Mouse (Mus musculus): ENCODE measurements around the gene Cmah. TPM values are rescaled to one million over a fixed set of nuclear protein-coding genes. Genes with fewer than 3 reads are reported as not detected.

Cmah gene
- total RNA-seq, 1 experiment from 2014 or later: 2.5 TPM

DNA sequence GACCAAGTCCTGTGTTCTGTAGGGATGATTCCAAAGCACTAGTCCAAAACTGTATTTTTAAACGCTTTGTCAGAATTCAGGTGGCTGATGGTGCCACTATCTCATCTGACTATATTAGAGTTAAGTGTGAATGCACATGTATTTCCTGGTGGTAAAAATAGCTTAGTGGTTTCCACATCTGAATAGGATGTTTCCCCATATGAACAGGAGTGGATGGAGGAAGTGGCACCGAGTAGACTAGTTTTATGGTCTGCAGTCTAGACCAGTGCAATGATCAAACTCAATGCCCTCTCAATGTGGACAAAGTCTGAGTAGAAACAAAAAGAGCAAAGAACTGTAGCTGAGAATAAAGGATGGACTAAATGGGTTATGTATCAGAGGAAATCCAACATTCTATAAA lies 79.6 kb downstream of the Cmah start:
- ATAC-seq (replicated peaks; ENCODE audit: low read depth, poor library complexity, severe bottlenecking): peak; percentile 64

DNA sequence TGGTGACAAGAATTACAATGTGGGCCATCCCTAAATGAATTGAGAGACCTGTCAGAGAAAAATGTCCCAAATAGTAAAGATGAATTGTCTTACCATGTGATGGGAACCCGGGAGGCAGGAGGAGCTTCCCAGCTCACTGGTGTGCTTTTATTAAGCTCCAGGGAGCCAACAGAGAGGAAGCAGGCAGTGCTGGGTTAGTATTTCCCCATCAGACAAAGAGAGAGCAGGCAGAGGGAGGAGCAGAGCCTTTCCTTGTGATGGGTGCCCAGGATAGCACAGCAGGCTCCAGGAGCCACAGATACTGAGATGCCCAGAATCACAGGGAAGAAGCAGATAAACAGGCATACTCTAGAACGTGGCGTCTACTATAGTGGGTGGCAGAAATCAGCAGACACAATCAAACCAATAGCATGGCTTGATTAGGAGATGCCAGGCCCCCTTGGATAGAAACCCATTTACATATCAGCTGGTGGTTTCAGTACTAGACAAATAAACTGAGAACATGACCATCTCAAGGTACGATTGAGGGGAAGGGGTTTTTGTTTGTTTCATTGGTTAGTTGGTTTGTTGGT lies 87.5 kb downstream of the Cmah start:
- ATAC-seq (replicated peaks; ENCODE audit: low read depth, poor library complexity, severe bottlenecking): no peak

DNA sequence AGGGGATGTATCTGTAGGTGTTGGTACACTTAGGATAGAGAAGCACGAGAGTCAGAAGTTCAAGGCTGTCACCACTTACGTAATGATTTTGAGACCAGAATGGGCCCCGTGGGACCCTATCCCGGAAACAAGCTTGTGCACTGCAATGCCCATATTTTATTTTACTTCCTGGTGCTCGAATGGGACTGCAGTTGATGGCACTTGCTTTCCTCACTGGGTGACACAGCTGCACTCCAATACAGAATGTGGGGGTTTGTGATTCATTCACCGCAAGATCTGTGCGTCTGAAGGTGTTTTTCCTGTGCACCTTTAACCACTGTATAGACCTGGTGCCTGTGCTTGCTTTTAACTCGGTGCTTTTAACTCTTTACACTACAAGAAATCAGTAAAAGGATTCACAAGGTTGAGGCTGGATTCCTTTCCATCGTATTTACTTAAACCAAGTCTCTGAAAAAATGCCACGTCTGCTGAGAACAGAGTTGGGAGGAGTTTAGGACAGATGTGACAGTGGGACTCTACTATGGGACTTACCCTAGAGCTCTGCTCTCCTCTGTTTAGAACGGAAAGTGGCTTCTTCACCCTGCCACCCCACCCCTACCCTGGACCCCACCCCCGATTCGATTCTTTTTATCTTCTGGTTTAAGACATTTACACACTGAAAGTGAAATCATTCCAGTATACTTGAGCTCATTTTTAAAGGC lies 88.5 kb downstream of the Cmah start:
- ATAC-seq (replicated peaks; ENCODE audit: low read depth, poor library complexity, severe bottlenecking): no peak

DNA sequence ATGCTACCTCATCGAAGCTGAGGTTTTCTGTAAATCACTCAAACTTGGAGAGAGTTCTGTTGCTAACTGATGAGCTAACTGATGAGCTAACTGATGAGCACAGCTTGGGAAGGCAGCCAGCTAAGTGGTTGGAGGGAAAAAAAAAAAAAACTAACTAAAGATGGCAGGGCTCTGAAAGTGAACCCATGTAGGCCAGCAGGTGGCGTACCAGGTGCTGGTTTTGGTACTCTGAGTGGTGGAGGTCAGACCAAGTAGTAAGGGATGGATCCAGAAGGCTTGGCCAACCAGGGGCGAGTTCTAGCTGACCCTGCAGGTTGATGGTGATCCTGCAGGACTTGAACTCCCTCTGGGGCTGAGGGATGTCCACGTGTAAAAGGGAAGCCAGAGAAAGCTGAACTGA lies 89.2 kb downstream of the Cmah start:
- ATAC-seq (replicated peaks; ENCODE audit: low read depth, poor library complexity, severe bottlenecking): peak; percentile 43; the same call in 1 of the 2 replicates

DNA sequence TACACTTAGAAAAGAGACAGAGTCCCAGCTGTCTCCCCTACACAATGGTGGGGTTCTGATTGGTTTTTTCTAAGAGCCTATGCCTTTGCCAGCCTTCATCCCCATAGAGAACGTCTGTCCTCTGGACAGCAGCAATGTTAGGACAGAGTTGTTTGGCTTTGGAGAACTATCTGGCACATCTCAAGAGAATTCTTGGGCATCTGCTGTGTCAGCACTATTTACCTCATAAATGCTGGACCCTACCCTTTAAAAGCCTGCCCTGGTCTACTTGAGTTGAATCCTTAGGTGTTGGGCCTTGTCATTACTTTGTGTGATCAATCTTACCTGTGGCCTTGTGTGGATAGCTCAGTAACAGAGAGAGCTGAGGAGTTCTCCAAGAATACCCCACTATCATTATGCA lies 90.8 kb downstream of the Cmah start:
- ATAC-seq (replicated peaks; ENCODE audit: low read depth, poor library complexity, severe bottlenecking): no peak

DNA sequence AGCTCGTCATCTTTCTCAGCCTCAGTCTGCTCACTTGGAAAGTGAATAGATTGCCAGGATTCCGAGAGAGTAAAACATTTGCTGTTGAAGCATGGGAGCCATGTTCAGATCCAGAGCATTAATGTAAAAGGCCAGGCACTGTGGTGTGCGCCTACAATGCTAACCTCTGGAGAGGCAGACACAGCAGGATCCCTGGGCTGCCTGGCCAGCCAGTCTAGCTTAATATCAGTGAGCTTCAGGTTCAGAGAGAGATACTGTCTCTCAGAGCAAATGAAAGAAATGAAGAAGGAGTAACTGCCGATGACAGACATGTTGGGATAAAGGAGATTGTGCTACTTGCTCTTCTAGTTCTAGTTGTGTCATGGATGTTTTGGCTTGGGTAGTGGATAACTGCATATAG lies 91.6 kb downstream of the Cmah start:
- no peak for ATAC-seq (replicated peaks; ENCODE audit: low read depth, poor library complexity, severe bottlenecking)

DNA sequence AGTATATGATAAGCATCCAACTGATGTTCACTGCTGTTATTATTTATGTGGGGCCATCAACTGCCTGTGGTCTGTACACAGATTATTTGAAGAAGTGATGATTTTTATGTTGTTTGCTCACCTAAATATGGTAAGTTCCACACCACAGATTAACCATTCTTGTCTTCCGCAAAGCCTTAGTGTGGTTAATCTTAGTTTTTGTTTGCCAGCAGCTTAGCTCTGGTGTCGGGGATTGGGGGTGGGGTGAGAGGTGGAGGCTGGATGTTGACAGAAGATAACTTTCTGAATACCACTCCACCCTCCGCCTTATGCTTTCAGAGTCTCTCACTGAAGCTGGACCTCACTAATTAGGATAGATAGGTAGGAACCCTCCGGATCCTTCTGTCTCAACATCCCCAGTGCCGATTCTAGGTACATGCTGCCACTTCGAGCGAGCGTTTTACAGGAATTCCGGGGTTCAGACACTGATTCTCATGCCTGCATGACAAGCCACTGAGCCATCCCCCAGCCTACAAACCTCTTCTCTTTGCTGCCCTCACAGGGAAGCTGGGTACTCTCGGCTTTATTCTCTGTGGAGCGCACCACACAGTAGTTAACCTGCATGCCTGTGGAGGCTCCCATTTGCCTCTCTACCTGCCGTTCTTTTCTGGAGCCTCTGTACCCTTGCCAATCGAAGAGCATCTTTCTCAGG lies 92.5 kb downstream of the Cmah start:
- ATAC-seq (replicated peaks; ENCODE audit: low read depth, poor library complexity, severe bottlenecking): peak; percentile 64

DNA sequence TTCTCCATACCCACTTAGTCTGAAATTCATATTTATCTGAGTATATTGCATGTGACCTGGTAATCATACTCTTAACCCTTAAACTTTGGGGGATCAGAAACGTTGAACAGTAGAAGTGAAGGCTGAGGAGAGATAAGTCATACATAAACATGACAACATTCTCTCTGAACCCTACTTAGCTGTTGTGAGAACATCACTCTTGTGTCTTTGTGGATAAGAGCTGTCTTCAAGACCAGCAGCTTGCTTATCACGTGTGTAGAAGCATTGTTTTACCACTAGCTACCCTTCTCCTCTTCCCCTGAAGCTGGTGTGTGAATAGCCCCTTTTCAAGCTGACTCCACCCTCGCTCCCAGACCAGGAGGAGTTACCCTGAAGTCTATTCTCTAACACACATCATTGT lies 94.8 kb downstream of the Cmah start:
- ATAC-seq (replicated peaks; ENCODE audit: low read depth, poor library complexity, severe bottlenecking): peak; percentile 40; the same call in 1 of the 2 replicates

DNA sequence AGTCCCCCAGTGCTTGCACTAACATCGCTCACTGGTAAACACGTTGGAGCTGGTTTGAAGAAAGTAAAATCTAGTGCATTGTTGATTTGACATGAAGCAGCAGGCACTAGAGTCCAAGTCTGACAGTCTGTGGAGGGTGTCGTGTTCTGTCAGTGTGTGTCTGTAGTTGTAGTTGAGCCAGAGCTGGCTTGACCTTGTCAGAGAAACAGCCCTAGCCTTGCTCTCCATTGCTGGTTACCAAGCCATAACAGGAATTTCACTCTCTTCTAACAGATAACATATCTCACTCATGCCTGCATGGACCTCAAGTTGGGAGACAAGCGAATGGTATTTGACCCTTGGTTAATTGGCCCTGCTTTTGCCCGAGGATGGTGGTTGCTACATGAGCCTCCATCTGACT lies 103.0 kb downstream of the Cmah start:
- no peak for ATAC-seq (replicated peaks; ENCODE audit: low read depth, poor library complexity, severe bottlenecking)

DNA sequence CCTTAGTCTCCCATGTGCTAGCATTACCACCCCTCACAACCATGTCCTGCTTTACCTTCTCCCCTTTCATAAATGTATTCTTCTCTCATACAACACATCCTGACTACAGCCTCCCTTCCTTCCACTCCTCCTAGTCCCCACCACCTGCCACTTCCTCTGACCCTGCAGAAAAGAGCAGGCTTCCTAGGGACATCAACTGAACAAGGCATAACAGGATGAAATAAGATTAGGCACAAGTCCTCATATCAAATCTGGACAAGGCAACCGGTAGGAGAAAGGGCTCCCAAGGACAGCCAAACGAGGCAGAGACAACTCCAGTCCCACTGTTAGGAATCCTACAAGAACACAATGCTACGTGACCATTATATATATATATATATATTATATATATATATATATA lies 104.4 kb downstream of the Cmah start:
- no peak for ATAC-seq (replicated peaks; ENCODE audit: low read depth, poor library complexity, severe bottlenecking)

DNA sequence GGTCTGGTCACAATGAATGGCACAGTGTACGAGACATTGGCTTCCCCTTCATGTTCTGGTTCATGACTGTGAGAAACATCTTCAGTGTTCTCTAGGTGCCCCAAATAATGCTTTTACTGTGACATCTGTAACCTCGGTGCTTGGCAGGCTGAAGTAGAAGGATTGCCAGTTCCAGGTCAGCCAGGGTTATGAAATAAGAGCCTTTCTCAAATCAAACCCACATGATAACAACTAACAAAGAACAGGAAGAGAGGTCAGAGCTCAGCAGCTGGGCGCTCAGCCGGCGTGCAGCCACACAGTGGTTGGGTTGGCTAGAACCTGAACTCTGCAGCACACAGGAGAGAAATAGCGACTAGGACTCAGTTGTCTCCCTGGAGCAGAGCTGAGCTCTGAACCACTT lies 115.1 kb downstream of the Cmah start:
- peak; percentile 66 for ATAC-seq (replicated peaks; ENCODE audit: low read depth, poor library complexity, severe bottlenecking)

DNA sequence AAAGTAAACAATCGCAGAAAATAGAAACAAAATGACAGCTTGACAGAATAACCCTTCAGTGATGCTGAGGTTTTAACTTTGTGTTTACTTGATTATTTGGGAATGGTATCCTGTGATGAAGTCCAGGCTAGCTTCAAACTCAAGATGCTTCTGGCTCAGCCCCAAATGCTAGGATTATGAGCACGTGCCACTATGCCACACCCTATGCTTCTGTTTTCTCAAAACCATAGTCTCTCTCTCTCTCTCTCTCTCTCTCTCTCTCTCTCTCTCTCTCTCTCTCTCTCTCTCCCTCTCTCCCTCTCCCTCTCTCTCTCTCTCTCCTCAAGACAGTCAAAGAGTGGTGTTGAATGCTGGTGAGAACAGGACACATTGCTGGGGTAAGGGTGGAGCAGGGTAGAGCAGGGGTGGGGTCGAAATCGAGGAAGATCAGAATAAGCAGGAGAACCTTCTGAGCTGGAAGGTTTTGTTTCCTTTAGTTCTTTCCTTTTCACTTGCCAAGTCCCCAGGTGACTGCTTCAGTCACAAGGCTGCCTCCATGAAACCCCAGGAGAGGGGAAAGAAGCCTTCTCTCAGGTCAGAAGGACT lies 116.7 kb downstream of the Cmah start:
- no peak for ATAC-seq (replicated peaks; ENCODE audit: low read depth, poor library complexity, severe bottlenecking)

DNA sequence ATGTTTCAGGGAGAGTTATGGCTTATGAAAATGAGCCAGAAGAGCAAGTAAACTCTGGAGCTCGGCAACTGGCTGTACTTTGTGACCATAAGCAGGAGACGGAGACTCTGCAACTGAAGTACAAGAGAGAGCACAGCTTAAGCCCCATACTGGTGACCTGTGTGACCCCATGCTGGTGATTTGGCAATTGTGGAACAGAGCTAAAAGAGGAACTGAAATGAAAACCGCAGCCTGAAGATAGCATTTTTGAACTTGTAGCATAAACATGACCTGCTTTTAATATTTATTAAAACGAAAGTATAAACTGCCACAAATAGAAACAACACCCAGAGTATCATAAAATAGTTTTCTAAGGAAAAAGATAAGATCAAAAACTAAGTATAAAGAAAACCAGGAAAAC lies 117.5 kb downstream of the Cmah start:
- ATAC-seq (replicated peaks; ENCODE audit: low read depth, poor library complexity, severe bottlenecking): peak; percentile 83

DNA sequence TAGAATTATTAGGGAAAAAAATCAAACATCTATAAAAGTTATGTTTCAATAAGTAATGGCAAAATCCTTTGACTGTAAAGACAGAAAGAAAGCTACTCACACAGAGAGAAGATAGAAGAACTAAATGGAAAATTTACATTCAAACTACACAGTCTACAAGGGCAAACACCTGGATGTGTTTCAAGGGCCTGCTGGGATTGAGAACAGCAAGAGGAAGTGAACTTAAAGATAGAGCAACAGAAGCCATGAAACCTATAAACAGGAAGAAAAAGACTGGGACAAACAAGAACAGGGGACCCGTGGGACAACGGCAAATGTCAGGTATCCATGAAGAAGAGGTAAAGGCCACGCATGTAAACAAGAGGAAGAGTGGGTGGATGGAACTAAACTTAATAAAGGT lies 118.0 kb downstream of the Cmah start:
- ATAC-seq (replicated peaks; ENCODE audit: low read depth, poor library complexity, severe bottlenecking): no peak; the same call in 1 of the 2 replicates

DNA sequence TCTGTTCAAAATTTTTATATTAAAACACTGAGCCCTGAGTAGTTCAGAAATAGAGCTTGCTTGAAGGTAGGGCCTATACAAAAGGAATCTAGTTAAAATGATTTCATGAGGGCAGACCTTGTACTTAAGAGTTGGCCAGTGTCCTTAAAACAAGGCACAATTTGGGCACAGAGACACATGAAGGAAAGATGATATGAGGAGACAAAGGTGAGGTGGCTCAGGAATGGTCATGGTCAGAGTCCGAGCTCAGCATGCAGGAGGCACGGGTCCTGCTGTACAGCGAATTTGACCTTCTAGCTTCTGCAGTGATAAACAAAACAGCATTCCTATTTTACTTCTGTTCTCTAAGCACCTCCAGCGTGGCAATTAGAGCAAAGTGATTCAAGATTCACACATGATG lies 118.9 kb downstream of the Cmah start:
- ATAC-seq (replicated peaks; ENCODE audit: low read depth, poor library complexity, severe bottlenecking): no peak

DNA sequence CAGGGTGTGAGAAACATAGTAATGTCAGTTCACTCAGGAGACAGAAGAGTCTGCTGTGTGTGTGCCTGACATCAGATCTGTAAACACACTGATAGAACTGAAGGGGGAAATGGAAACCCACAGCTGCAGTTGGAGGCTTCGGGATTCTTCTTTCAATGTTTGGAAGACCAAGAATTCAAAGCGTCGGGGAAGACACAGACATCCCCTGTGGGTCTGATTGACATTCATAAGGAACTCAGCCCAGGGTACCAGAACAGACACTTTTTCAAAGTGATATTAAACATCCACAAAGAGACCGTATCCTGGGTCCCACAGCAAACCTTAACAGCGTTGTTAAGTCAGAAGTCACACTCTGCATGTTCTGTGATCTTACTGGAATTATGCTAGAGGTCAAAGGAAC lies 119.8 kb downstream of the Cmah start:
- ATAC-seq (replicated peaks; ENCODE audit: low read depth, poor library complexity, severe bottlenecking): no peak

DNA sequence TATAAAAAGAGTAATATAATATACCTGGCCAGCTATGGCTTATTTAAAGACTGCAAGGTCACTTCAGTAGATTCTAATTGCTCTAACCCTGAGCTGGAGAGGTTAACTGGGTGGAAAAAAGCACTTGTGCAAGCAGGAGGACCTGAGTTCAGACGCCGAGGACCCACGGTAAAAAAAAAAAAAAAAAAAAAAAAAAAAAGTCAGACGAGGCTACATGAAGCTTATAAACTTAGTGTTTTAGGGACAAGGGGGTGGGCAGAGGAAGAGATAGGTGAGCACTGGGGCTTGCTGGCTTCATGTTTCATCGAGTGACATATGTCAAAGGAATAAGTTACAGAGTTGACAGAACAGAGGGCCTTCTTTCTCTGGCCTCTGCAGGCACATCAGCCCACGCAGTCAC lies 121.4 kb downstream of the Cmah start:
- no peak for ATAC-seq (replicated peaks; ENCODE audit: low read depth, poor library complexity, severe bottlenecking)

DNA sequence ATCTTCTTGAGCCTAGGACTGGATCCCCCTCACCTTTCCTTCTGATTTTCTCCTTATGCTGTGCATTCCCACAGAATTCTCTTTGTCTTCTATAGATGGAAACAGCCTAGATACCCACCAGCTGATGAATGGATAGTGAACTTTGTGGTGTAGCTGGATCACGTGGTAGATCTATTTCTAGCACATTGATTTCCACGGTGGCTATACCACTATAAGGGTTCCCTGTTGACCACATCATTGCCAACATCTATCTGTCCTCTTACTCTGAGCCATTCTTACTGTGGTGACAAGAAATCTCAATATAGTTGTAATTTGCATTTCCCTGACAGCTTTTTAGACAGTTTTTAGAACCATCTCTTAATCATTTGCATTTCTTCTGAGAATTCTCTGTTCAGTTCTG lies 124.3 kb downstream of the Cmah start:
- ATAC-seq (replicated peaks; ENCODE audit: low read depth, poor library complexity, severe bottlenecking): no peak

DNA sequence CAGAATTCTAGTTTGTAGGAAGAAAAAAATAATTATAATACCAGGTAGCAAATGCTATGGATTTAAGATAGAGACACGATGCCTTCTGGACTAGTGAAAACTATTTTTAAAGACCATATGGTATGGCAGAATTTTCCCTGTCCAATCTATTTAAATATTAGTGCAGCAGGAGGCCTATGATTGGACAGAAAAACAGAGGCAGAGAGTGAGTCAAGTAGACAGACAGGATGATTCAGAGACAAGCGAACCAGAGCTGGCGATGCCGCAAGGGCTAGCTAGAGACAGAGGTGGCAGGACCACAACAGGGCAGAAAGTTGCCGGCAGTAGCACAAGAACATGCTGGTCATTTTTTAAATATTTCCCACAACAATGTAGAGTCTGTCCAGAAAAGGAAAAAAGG lies 126.5 kb downstream of the Cmah start:
- no peak for ATAC-seq (replicated peaks; ENCODE audit: low read depth, poor library complexity, severe bottlenecking)

DNA sequence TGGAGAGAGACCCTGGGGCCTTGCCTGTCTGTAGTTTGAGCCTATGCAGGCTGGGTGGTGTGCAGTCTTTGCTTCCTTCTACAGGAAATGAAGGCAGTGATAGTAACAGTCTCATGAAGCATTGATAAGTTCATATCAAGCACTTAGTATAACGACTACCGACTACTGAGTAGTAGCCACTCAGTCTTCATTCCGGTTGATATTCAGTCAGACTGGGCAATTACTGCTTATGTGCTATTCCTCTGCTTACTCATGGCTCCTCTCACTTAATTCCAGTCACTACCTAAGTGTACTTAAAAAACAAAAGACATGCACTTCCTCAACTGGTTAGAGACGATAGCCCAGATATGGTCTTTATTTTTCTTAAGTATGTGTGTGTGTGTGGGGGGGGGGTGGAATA lies 129.2 kb downstream of the Cmah start:
- ATAC-seq (replicated peaks; ENCODE audit: low read depth, poor library complexity, severe bottlenecking): no peak

DNA sequence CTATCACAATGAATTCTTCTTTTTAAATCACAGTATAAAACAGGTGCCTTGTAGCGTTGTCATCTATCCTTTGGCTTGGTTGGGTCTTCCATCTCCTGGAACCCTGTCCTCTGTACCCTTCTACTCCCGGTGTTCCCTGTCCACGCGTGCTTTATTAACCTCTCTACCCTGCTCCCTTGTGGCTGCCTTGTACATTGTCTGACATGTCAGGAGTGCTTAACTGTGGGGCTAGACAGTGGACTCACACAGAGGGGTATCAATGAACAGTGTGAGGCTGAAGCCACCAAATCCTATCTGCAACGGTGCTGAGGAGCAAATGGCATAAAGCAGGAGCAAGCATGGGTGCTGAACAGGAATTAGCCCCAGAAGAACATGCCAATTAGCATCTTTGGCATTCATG lies 133.3 kb downstream of the Cmah start:
- no peak for ATAC-seq (replicated peaks; ENCODE audit: low read depth, poor library complexity, severe bottlenecking)

Measured in common myeloid progenitor, adult 5-6 weeks (primary cell).